Mouse (Mus musculus): ENCODE data around the gene Nphs1.

GRCm38 (mm10) chr7:30474999-30475398 is 16.9 kb downstream of the Nphs1 start:
- TF ChIP-seq GATA1 (IDR thresholded peaks at IDR 0.05; ENCODE audit: borderline replicate concordance, low read length), result no peak
- TF ChIP-seq FLI1 (IDR thresholded peaks at IDR 0.05; ENCODE audit: low read length), result no peak

Measured in megakaryocyte, embryonic 14.5 days (primary cell).